Mouse (Mus musculus) embryonic facial prominence, embryonic 15.5 days (tissue): ENCODE measurements around the gene Gm38392. TPM values are rescaled to one million over a fixed set of nuclear protein-coding genes. Genes with fewer than 3 reads are reported as not detected.

Experiments
- ATAC-seq: fragments of 200-750 bp; cut with Nextera tagmentation; 2 replicates; pipeline ENCODE4 v1.8.0; 2017; ENCODE audit warnings: low read depth, moderate TSS enrichment; ENCODE audit not compliant: insufficient number of reproducible peaks, low FRiP score, low TSS enrichment
- H3K27ac ChIP-seq: fragments of 300-500 bp; sonication (generic); replicated peaks from 2 replicates; pipeline ENCODE4 v1.5.1; 2015; ENCODE audit warnings: mild to moderate bottlenecking, inconsistent platforms
- H3K27me3 ChIP-seq: fragments of 300-500 bp; sonication (generic); 2 replicates; pipeline ENCODE4 v1.6.1; 2015; ENCODE audit warnings: inconsistent platforms
- H3K36me3 ChIP-seq: fragments of 300-500 bp; sonication (generic); 2 replicates; pipeline ENCODE4 v1.6.1; 2015; ENCODE audit warnings: mild to moderate bottlenecking, inconsistent platforms
- H3K4me1 ChIP-seq: fragments of 300-500 bp; sonication (generic); 2 replicates; pipeline ENCODE4 v1.6.1; 2015; ENCODE audit warnings: inconsistent platforms
- H3K4me2 ChIP-seq: fragments of 300-500 bp; sonication (generic); replicated peaks from 2 replicates; pipeline ENCODE4 v1.6.1; 2015; ENCODE audit warnings: mild to moderate bottlenecking, inconsistent platforms
- H3K4me3 ChIP-seq: fragments of 300-500 bp; sonication (generic); replicated peaks from 2 replicates; pipeline ENCODE4 v1.5.1; 2015; ENCODE audit warnings: mild to moderate bottlenecking, inconsistent platforms
- H3K9ac ChIP-seq: fragments of 300-500 bp; sonication (generic); 2 replicates; pipeline ENCODE4 v1.6.1; 2015; ENCODE audit warnings: inconsistent platforms
- H3K9me3 ChIP-seq: fragments of 300-500 bp; sonication (generic); replicated peaks from 2 replicates; pipeline ENCODE4 v1.6.1; 2016; ENCODE audit warnings: inconsistent platforms
- WGBS: fragments of 180-500 bp; shearing (Covaris S2); methylation state at CpG from one replicate; pipeline ENCODE4 v1.1.7; 2015; 5-methylcytosine and 5-hydroxymethylcytosine counted together
- polyA plus RNA-seq: library from polyadenylated mRNA; unstranded; fragments of >200 nt; fragmentation: Nextera tagmentation; extraction: Ambion mirVana; gene quantifications from 2 replicates; pipeline ENCODE4 v1.2.1, GENCODE M21; 2015

Gene Gm38392
- polyA plus RNA-seq, 1 experiment from 2014 or later = 0.60 TPM

GRCm38 (mm10) chr3:88203999-88204700 lies 82.9 kb downstream of the Gm38392 start:
- H3K9me3 ChIP-seq = no peaks in the 10 kb centered on the region
- 7% methylated on average over 7 of the region's 7 CpGs for WGBS
- no peak for ATAC-seq
- no peak overlapping the region for H3K4me2 ChIP-seq
- H3K4me3 ChIP-seq = no peak overlapping the region
- no peak overlapping the region for H3K9ac ChIP-seq
- peaks cover 98% of the 10 kb centered on the region for H3K27me3 ChIP-seq
- H3K36me3 ChIP-seq = no peaks in the 10 kb centered on the region
- H3K27ac ChIP-seq = no peak overlapping the region
- peaks cover 10% of the 10 kb centered on the region for H3K4me1 ChIP-seq

- H3K9ac ChIP-seq = no peak overlapping the region
- H3K9me3 ChIP-seq = no peaks in the 10 kb centered on the region
- no peak overlapping the region for H3K4me2 ChIP-seq
- no peak for ATAC-seq
- H3K36me3 ChIP-seq = no peaks in the 10 kb centered on the region
- H3K27ac ChIP-seq = no peak overlapping the region
- peaks cover 99% of the 10 kb centered on the region for H3K27me3 ChIP-seq
- H3K4me1 ChIP-seq = peaks cover 10% of the 10 kb centered on the region
- 16% methylated on average over 5 of the region's 5 CpGs for WGBS
- no peak overlapping the region for H3K4me3 ChIP-seq
These were observed 83.6 kb downstream of the Gm38392 start for GRCm38 (mm10) chr3:88203456-88203855.

DNA sequence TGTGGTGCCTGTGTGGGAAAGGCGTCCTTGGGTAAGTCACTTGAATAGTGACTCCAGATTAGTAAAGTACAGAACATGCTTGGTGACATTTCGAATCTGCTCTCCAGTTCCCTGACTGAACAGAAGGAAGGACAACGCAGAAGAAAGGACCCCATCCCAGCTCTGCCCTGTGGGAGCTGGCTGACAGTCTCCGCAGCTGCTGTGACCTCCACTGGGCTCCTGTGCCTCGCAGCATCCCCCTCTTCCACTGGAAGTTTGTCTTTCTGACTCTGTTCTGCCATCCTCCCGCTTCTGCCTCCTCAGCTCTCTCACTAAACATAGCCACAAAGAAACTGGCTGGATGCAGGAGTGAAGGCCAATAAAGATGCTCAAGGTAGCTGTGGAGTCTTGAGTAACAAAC lies 84.0 kb downstream of the Gm38392 start:
- peaks cover 10% of the 10 kb centered on the region for H3K4me1 ChIP-seq
- no peaks in the 10 kb centered on the region for H3K9me3 ChIP-seq

GRCm38 (mm10) chr3:88201640-88202039 lies 85.4 kb downstream of the Gm38392 start:
- WGBS = 8% methylated on average over 5 of the region's 5 CpGs

More for the DNA sequence above, 84.0 kb downstream of the Gm38392 start:
- peaks cover 99% of the 10 kb centered on the region for H3K27me3 ChIP-seq
- no peak for ATAC-seq
- WGBS = 5% methylated on average over 6 of the region's 6 CpGs
- H3K4me3 ChIP-seq = no peak overlapping the region
- no peak overlapping the region for H3K27ac ChIP-seq
- H3K4me2 ChIP-seq = no peak overlapping the region
- no peak overlapping the region for H3K9ac ChIP-seq
- H3K36me3 ChIP-seq = no peaks in the 10 kb centered on the region

GRCm38 (mm10) chr3:88200972-88201330 lies 86.1 kb downstream of the Gm38392 start:
- H3K27me3 ChIP-seq = peaks cover 97% of the 10 kb centered on the region
- ATAC-seq = no peak
- no peaks in the 10 kb centered on the region for H3K36me3 ChIP-seq
- no peak overlapping the region for H3K27ac ChIP-seq
- no peaks in the 10 kb centered on the region for H3K9me3 ChIP-seq
- WGBS = under 1% methylated on average over 37 of the region's 37 CpGs
- no peak overlapping the region for H3K9ac ChIP-seq
- peak overlapping the region; percentile 48 for H3K4me2 ChIP-seq
- peaks cover 10% of the 10 kb centered on the region for H3K4me1 ChIP-seq
- peak overlapping the region; percentile 35 for H3K4me3 ChIP-seq

More at GRCm38 (mm10) chr3:88201640-88202039, 85.4 kb downstream of the Gm38392 start:
- ATAC-seq = no peak
- H3K4me3 ChIP-seq = no peak overlapping the region
- H3K27ac ChIP-seq = no peak overlapping the region
- no peak overlapping the region for H3K9ac ChIP-seq
- H3K4me2 ChIP-seq = no peak overlapping the region
- peaks cover 10% of the 10 kb centered on the region for H3K4me1 ChIP-seq
- H3K36me3 ChIP-seq = no peaks in the 10 kb centered on the region
- peaks cover 99% of the 10 kb centered on the region for H3K27me3 ChIP-seq
- H3K9me3 ChIP-seq = no peaks in the 10 kb centered on the region

GRCm38 (mm10) chr3:88200161-88200971 lies 86.6 kb downstream of the Gm38392 start:
- ATAC-seq = no peak
- Histone ChIP-seq H3K4me2 (peak overlapping the region; percentile 48), H3K27me3 (peaks cover 97% of the 10 kb centered on the region), H3K4me1 (peaks cover 10% of the 10 kb centered on the region), H3K27ac (no peak overlapping the region), H3K9ac (no peak overlapping the region), H3K9me3 (no peaks in the 10 kb centered on the region), H3K4me3 (peak overlapping the region; percentile 35), H3K36me3 (no peaks in the 10 kb centered on the region)
- WGBS = under 1% methylated on average over 61 of the region's 61 CpGs

DNA sequence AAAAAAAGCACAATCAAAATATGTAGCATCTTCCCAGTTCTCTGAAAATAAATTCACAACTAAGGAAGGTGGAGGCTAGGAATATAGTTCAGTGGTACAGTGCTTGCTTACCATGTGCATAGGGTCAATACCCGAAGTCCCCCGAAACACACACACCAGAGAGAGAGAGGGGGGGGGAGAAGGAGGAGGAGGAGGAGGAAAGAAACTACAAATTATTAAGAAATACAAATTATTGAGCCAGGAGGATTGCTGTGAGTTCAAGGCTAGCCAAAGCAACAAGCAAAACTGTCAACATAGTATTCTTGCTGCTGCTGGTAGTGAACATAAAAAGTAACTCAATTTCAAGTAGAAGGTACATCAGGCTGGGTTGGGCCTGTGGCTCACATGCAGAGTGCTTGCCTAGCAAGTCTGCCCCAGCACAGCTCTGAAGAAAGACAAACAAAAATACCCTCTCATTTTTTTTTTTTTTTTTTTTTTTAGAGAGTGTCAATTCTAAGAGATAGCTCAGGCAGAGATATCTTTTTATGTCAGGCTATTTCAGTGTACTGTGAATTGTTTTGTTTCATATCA lies 87.4 kb downstream of the Gm38392 start:
- no peaks in the 10 kb centered on the region for H3K9me3 ChIP-seq
- ATAC-seq = no peak
- peaks cover 94% of the 10 kb centered on the region for H3K27me3 ChIP-seq
- H3K36me3 ChIP-seq = no peaks in the 10 kb centered on the region
- no peak overlapping the region for H3K9ac ChIP-seq
- WGBS = 14% methylated on average over 2 of the region's 2 CpGs
- H3K4me2 ChIP-seq = no peak overlapping the region
- peaks cover 10% of the 10 kb centered on the region for H3K4me1 ChIP-seq
- H3K4me3 ChIP-seq = no peak overlapping the region
- no peak overlapping the region for H3K27ac ChIP-seq

GRCm38 (mm10) chr3:88198505-88199020 lies 88.4 kb downstream of the Gm38392 start:
- ATAC-seq = no peak
- no peak overlapping the region for H3K9ac ChIP-seq
- H3K27me3 ChIP-seq = peaks cover 93% of the 10 kb centered on the region
- no peaks in the 10 kb centered on the region for H3K9me3 ChIP-seq
- no peak overlapping the region for H3K4me2 ChIP-seq
- no peak overlapping the region for H3K4me3 ChIP-seq
- H3K27ac ChIP-seq = no peak overlapping the region
- 3% methylated on average over 9 of the region's 9 CpGs for WGBS
- no peaks in the 10 kb centered on the region for H3K36me3 ChIP-seq
- H3K4me1 ChIP-seq = peaks cover 10% of the 10 kb centered on the region

DNA sequence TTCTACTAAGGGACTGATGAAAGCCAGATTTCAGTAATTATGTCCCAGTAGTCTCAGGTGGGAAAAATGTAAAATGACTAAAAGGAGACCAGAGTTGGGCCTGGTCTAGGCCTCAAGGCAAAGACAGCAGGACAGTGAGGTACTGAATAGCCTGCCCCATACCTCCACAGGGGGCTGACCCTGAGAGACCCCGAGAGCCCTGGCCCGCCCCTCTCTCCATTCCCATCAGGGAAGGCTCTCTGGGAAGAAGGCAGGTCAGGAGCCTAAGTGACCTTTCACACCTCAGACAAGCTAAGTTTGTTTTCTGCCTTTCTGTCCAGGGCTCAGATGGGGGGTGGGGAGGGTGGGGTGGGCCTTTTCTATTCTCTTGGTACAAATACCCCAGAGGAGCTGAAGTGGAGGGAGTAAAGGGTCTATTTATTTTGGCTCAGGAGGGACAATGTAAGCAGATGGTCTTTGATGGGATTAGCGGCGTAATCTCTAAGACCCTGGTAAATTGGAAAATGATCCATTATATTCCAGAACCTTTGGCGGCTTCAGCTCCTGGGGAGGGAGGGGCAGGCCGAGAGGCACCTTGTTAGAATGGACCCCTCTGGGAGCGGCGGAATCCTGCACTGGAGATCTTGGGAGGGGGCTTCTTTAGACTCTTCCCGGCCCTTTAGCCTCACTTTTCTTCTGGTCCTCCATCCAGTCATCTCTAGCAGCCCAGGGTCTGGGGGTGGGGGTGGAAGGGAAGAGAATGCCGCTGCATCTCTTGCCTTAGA lies 89.1 kb downstream of the Gm38392 start:
- Histone ChIP-seq H3K9ac (no peak overlapping the region), H3K9me3 (no peaks in the 10 kb centered on the region), H3K4me1 (peaks cover 10% of the 10 kb centered on the region), H3K4me3 (no peak overlapping the region), H3K27me3 (peaks cover 93% of the 10 kb centered on the region), H3K36me3 (no peaks in the 10 kb centered on the region), H3K27ac (no peak overlapping the region), H3K4me2 (no peak overlapping the region)
- no peak for ATAC-seq
- WGBS = 6% methylated on average over 10 of the region's 10 CpGs
